Mouse (Mus musculus): ENCODE results near the gene Focad.

GRCm38 (mm10) chr4:88264536-88264935, 170.1 kb downstream of the Focad start:
- TF ChIP-seq POLR2A (IDR thresholded peaks at IDR 0.05; ENCODE audit: borderline replicate concordance, insufficient read depth, low read length) = no peak
- no peak for TF ChIP-seq CTCF (IDR thresholded peaks at IDR 0.05; ENCODE audit: borderline replicate concordance, insufficient read depth, low read depth, low read length)

Data from cerebellum, adult 2 months (tissue).